ENCODE assay signal across 28 mouse cellular contexts in the genomic region with DNA sequence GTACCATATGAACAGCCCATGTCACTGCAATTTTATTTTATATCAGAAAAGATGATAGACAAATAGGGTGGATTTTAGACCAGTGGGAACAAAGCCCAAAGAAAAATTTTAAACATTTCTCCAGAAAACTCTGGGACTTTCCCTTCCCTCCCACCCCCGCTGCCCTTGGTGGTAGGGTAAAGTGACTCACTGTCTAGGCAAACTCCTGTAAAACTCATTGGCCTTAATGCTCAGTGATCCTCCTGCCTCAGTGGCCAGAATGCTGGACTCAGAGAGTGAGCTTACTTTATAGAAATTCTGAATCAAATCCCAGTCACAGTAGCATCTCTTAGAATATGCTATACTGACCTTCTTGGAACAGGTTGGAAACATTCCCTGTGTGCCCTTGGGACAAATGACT.
"Had no signal": no experiment of that assay in that cellular context is flagged by ENCODE, and none has a peak within 500 bp of the region (broad histone marks: within the 10 kb centered on the region; RNA-seq: fewer than 3 reads in every experiment).

No protein-coding gene starts in this region.

- H3K4me2 ChIP-seq: heart, embryonic 11.5 days; heart, embryonic 13.5 days; heart, embryonic 15.5 days; hindbrain, embryonic 12.5 days; hindbrain, embryonic 14.5 days; intestine, embryonic 15.5 days; limb, embryonic 12.5 days; liver, embryonic 11.5 days; liver, embryonic 13.5 days; liver, embryonic 15.5 days had no signal

- DNase-seq: gastrocnemius, adult 2 months; gastrocnemius, postnatal 10 days; gastrocnemius, postnatal 25 days; heart, adult 2 months; heart, postnatal 14 days; heart, postnatal 36 days; kidney, adult 18-20 months; kidney, adult 8-10 months; kidney, postnatal 10 days; kidney, postnatal 25 days; kidney, postnatal 4 days; liver; liver, embryonic 13.5 days had no signal

- H3K4me3 ChIP-seq: gastrocnemius, adult 2 months; heart, adult 2 months; heart, embryonic 13.5 days; heart, embryonic 15.5 days; hindbrain, embryonic 12.5 days; intestine, embryonic 15.5 days; layer of hippocampus, adult 2 months; left cerebral cortex, adult 2 months; limb, embryonic 10.5 days; limb, embryonic 12.5 days; liver, embryonic 13.5 days; liver, embryonic 15.5 days had no signal

- ATAC-seq: hindbrain, embryonic 16.5 days; inflammation-experienced regulatory T-cells, adult 6 months; intestine, embryonic 15.5 days; intestine, postnatal 0 days had no signal

- H3K4me1 ChIP-seq: hindbrain, embryonic 12.5 days; intestine, embryonic 15.5 days had no signal

- H3K9me3 ChIP-seq: heart, embryonic 13.5 days; heart, embryonic 15.5 days; hindbrain, embryonic 12.5 days; intestine, embryonic 15.5 days; limb, embryonic 10.5 days; limb, embryonic 12.5 days; liver, embryonic 13.5 days; liver, embryonic 15.5 days had no signal

- H3K27ac ChIP-seq: gastrocnemius, adult 2 months; heart, adult 2 months; heart, embryonic 13.5 days; heart, embryonic 15.5 days; hindbrain, embryonic 12.5 days; hindbrain, embryonic 14.5 days; intestine, embryonic 15.5 days; layer of hippocampus, adult 2 months; left cerebral cortex, adult 2 months; limb, embryonic 10.5 days; limb, embryonic 12.5 days; liver, embryonic 13.5 days; liver, embryonic 15.5 days had no signal

- H3K36me3 ChIP-seq: heart, embryonic 13.5 days; heart, embryonic 15.5 days; hindbrain, embryonic 12.5 days; intestine, embryonic 15.5 days; limb, embryonic 10.5 days; limb, embryonic 12.5 days; liver, embryonic 13.5 days; liver, embryonic 15.5 days had no signal

- H3K27me3 ChIP-seq: heart, embryonic 13.5 days; heart, embryonic 15.5 days; hindbrain, embryonic 12.5 days; intestine, embryonic 15.5 days; limb, embryonic 12.5 days had no signal

- H3K9ac ChIP-seq: heart, embryonic 13.5 days; heart, embryonic 15.5 days; hindbrain, embryonic 12.5 days; hindbrain, embryonic 14.5 days; intestine, embryonic 15.5 days; limb, embryonic 12.5 days; liver, embryonic 13.5 days; liver, embryonic 15.5 days had no signal
